Mouse (Mus musculus) gastrocnemius, postnatal 14 days (tissue): ENCODE data around the gene Apol9a. TPM values are rescaled to one million over a fixed set of nuclear protein-coding genes. Genes with fewer than 3 reads are reported as not detected.

Experiments
- DNase-seq: peaks from one replicate; pipeline ENCODE4 v3.0.0; 2021; ENCODE audit warnings: mixed read lengths
- intact Hi-C: fragments of 180-260 bp; cut with DNase I; formaldehyde crosslinking; loops from one replicate; pipeline ENCODE4 v1.15.1; 2025; ENCODE audit warnings: low total_unique reads
- total RNA-seq, 2 experiments: library from RNA; stranded (reverse); gene quantifications; 2 replicates each; pipeline ENCODE4 v1.2.3; 2021

Gene Apol9a
- total RNA-seq, 2 experiments from 2014 or later: not detected

GRCm38 (mm10) chr15:77354848-77355551, 55.9 kb downstream of the Apol9a start:
- intact Hi-C loops: loop anchor here (5.0 kb wide), 1 partner anchor 128 kb away; no protein-coding TSS in a partner anchor
- no peak for DNase-seq

- DNase-seq: no peak
- intact Hi-C loops: no loop called here
Measured at GRCm38 (mm10) chr15:77354496-77354847, 56.5 kb downstream of the Apol9a start.

Other genes starting within 250 kb of the Apol9a start
- 100 to 1,000 TPM; 104 to 121 TPM for gene Rbfox2, start 104.1 kb downstream of the Apol9a start, total RNA-seq
- under 1 TPM; 0.29 to 0.51 TPM for gene Apol7a, start 12.0 kb downstream of the Apol9a start, total RNA-seq
- gene Apol7b, start 36.4 kb upstream of the Apol9a start, total RNA-seq: 1 to 10 TPM; 3.7 to 3.9 TPM
- gene Apol10a, start 65.9 kb upstream of the Apol9a start, total RNA-seq: not detected
- gene Apol11a, start 97.1 kb upstream of the Apol9a start, total RNA-seq: not detected
- under 1 TPM; 0.11 to 0.27 TPM for gene Apol7c, start 122.2 kb upstream of the Apol9a start, total RNA-seq
- not detected for gene 1700025B11Rik, start 150.8 kb upstream of the Apol9a start, total RNA-seq
- under 1 TPM; 0.16 to 0.31 TPM for gene Apol10b, start 185.0 kb upstream of the Apol9a start, total RNA-seq
- not detected for gene Gm36245, start 188.1 kb upstream of the Apol9a start, total RNA-seq
- gene Apol11b, start 232.2 kb upstream of the Apol9a start, total RNA-seq: under 1 TPM in 1 of 2 experiments, not detected in 1; 0.14 TPM